Mouse (Mus musculus) C2C12 (cell line): ENCODE data around the gene Rce1.
"Not testable (repeated sequence)": the region's sequence is repeated elsewhere in the genome, so short reads cannot be mapped to it uniquely, and the experiment has no call there.

Experiments used
- CTCF ChIP-seq: IDR thresholded peaks from one replicate; pipeline ENCODE4 v1.5.1; 2011; ENCODE audit not compliant: control insufficient read depth, insufficient read depth, insufficient read length
- USF1 ChIP-seq: IDR thresholded peaks from one replicate; pipeline ENCODE4 v1.6.1; 2011; ENCODE audit warnings: low read depth, mild to moderate bottlenecking, control low read depth, moderate library complexity

- not testable (repeated sequence) for TF ChIP-seq CTCF, USF1
Observed at GRCm38 (mm10) chr19:4586783-4587182, 38.7 kb downstream of the Rce1 start.
